Mouse (Mus musculus) neural tube, embryonic 12.5 days (tissue): ENCODE data around the gene Ap2m1. TPM values are rescaled to one million over a fixed set of nuclear protein-coding genes. Genes with fewer than 3 reads are reported as not detected.
A peak's percentile ranks its signal among the peaks of the same experiment; 100 is the strongest.

Experiments
- ATAC-seq: fragments of 200-750 bp; cut with Nextera tagmentation; 2 replicates; pipeline ENCODE4 v1.8.0; 2017; ENCODE audit warnings: low read depth, mild to moderate bottlenecking, moderate TSS enrichment, moderate library complexity; ENCODE audit not compliant: low FRiP score
- H3K27ac ChIP-seq: fragments of 300-500 bp; sonication (generic); 2 replicates; pipeline ENCODE4 v1.5.1; 2016
- H3K27me3 ChIP-seq: fragments of 300-500 bp; sonication (generic); replicated peaks from 2 replicates; pipeline ENCODE4 v1.6.1; 2016; ENCODE audit warnings: mild to moderate bottlenecking
- H3K36me3 ChIP-seq: fragments of 300-500 bp; sonication (generic); 2 replicates; pipeline ENCODE4 v1.6.1; 2016; ENCODE audit warnings: mild to moderate bottlenecking
- H3K4me1 ChIP-seq: fragments of 300-500 bp; sonication (generic); 2 replicates; pipeline ENCODE4 v1.6.1; 2016
- H3K4me2 ChIP-seq: fragments of 300-500 bp; sonication (generic); replicated peaks from 2 replicates; pipeline ENCODE4 v1.6.1; 2016; ENCODE audit warnings: mild to moderate bottlenecking
- H3K4me3 ChIP-seq: fragments of 300-500 bp; sonication (generic); 2 replicates; pipeline ENCODE4 v1.5.1; 2016
- H3K9ac ChIP-seq: fragments of 300-500 bp; sonication (generic); 2 replicates; pipeline ENCODE4 v1.6.1; 2016; ENCODE audit warnings: mild to moderate bottlenecking
- H3K9me3 ChIP-seq: fragments of 300-500 bp; sonication (generic); 2 replicates; pipeline ENCODE4 v1.6.1; 2016; ENCODE audit warnings: mild to moderate bottlenecking
- WGBS: fragments of 180-500 bp; shearing (Covaris S2); methylation state at CpG from one replicate; pipeline ENCODE4 v1.1.7; 2016; 5-methylcytosine and 5-hydroxymethylcytosine counted together
- polyA plus RNA-seq: library from polyadenylated mRNA; unstranded; fragments of >200 nt; fragmentation: Nextera tagmentation; extraction: Ambion mirVana; gene quantifications from 2 replicates; pipeline ENCODE4 v1.2.1, GENCODE M21; 2016

Gene Ap2m1
- polyA plus RNA-seq, 1 experiment from 2014 or later, result 966 TPM

GRCm38 (mm10) chr16:20557381-20557780 lies 22.1 kb downstream of the Ap2m1 start:
- Histone ChIP-seq H3K27me3 (no peaks in the 10 kb centered on the region), H3K9ac (no peak overlapping the region), H3K9me3 (no peaks in the 10 kb centered on the region), H3K36me3 (peaks cover 79% of the 10 kb centered on the region), H3K4me3 (no peak overlapping the region), H3K4me1 (no peaks in the 10 kb centered on the region), H3K4me2 (no peak overlapping the region), H3K27ac (no peak overlapping the region)
- ATAC-seq, result no peak
- 72% methylated on average over 7 of the region's 7 CpGs for WGBS

GRCm38 (mm10) chr16:20565075-20565474 lies 29.8 kb downstream of the Ap2m1 start:
- no peak overlapping the region for H3K27ac ChIP-seq
- H3K27me3 ChIP-seq, result no peaks in the 10 kb centered on the region
- H3K4me3 ChIP-seq, result no peak overlapping the region
- no peaks in the 10 kb centered on the region for H3K4me1 ChIP-seq
- ATAC-seq, result no peak
- H3K36me3 ChIP-seq, result peaks cover 31% of the 10 kb centered on the region
- no peak overlapping the region for H3K4me2 ChIP-seq
- H3K9me3 ChIP-seq, result no peaks in the 10 kb centered on the region
- H3K9ac ChIP-seq, result no peak overlapping the region
- 68% methylated on average over 1 of the region's 1 CpGs for WGBS

GRCm38 (mm10) chr16:20589366-20589938 lies 54.2 kb downstream of the Ap2m1 start, which contains the start of gene Vwa5b2:
Gene Vwa5b2 (plus strand): TSS chr16:20589471.
- peak; percentile 74 for ATAC-seq
- H3K27ac ChIP-seq, result no peak within 1 kb of the TSS
- under 1% methylated on average over 24 of the region's 24 CpGs for WGBS
- H3K4me3 ChIP-seq, result peak within 1 kb of the TSS; percentile 49
- no peaks in the 10 kb centered on the region for H3K36me3 ChIP-seq
- H3K4me2 ChIP-seq, result peak within 1 kb of the TSS; percentile 92
- peaks cover 21% of the 10 kb centered on the region for H3K4me1 ChIP-seq
- H3K9me3 ChIP-seq, result no peaks in the 10 kb centered on the region
- H3K9ac ChIP-seq, result peak within 1 kb of the TSS; percentile 59
- H3K27me3 ChIP-seq, result peaks cover 58% of the 10 kb centered on the region

GRCm38 (mm10) chr16:20589939-20590679 lies 54.8 kb downstream of the Ap2m1 start:
- Histone ChIP-seq H3K9me3 (no peaks in the 10 kb centered on the region), H3K4me3 (peak overlapping the region; percentile 49), H3K4me2 (peak overlapping the region; percentile 92), H3K27ac (no peak overlapping the region), H3K9ac (peak overlapping the region; percentile 59), H3K36me3 (no peaks in the 10 kb centered on the region), H3K4me1 (peaks cover 21% of the 10 kb centered on the region), H3K27me3 (peaks cover 61% of the 10 kb centered on the region)
- peak; percentile 89 for ATAC-seq
- under 1% methylated on average over 38 of the region's 39 CpGs for WGBS

GRCm38 (mm10) chr16:20590680-20591038 lies 55.4 kb downstream of the Ap2m1 start:
- Histone ChIP-seq H3K27me3 (peaks cover 63% of the 10 kb centered on the region), H3K27ac (no peak overlapping the region), H3K4me2 (peak overlapping the region; percentile 92), H3K9me3 (no peaks in the 10 kb centered on the region), H3K4me3 (peak overlapping the region; percentile 49), H3K9ac (0 out of 2 replicates have a peak overlapping the region, but pooled peaks have one; percentile 59), H3K36me3 (no peaks in the 10 kb centered on the region), H3K4me1 (peaks cover 21% of the 10 kb centered on the region)
- WGBS, result 2% methylated on average over 17 of the region's 17 CpGs
- ATAC-seq, result no peak; the same call in 1 of the 2 replicates

GRCm38 (mm10) chr16:20591076-20591705 lies 55.9 kb downstream of the Ap2m1 start:
- peak; percentile 19; the same call in 1 of the 2 replicates for ATAC-seq
- WGBS, result 4% methylated on average over 48 of the region's 48 CpGs
- Histone ChIP-seq H3K4me2 (peak overlapping the region; percentile 92), H3K27ac (no peak overlapping the region), H3K27me3 (peaks cover 63% of the 10 kb centered on the region), H3K4me3 (peak overlapping the region; percentile 49), H3K36me3 (no peaks in the 10 kb centered on the region), H3K9ac (peak overlapping the region; percentile 59; the same call in 1 of the 2 replicates), H3K4me1 (peaks cover 21% of the 10 kb centered on the region), H3K9me3 (no peaks in the 10 kb centered on the region)

Other genes with a start within 250 kb of the Ap2m1 start
- gene Parl, start 233.1 kb upstream of the Ap2m1 start, polyA plus RNA-seq, result 91.7 and 98.8 TPM in 2 replicates
- gene Cyp2ab1, start 210.1 kb upstream of the Ap2m1 start, polyA plus RNA-seq, result not detected in 2 replicates
- gene Abcc5, start 109.1 kb upstream of the Ap2m1 start, polyA plus RNA-seq, result 121 and 131 TPM in 2 replicates
- gene Eif2b5, start 36.7 kb upstream of the Ap2m1 start, polyA plus RNA-seq, result 121 and 125 TPM in 2 replicates
- 48.2 and 54.9 TPM in 2 replicates for gene Dvl3, start 18.5 kb upstream of the Ap2m1 start, polyA plus RNA-seq
- 70.9 and 81.2 TPM in 2 replicates for gene Abcf3, start 13.1 kb downstream of the Ap2m1 start, polyA plus RNA-seq
- 12.7 and 14.0 TPM in 2 replicates for gene Vwa5b2, start 54.0 kb downstream of the Ap2m1 start, polyA plus RNA-seq
- 18.7 and 21.2 TPM in 2 replicates for gene Eef1akmt4, start 76.1 kb downstream of the Ap2m1 start, polyA plus RNA-seq
- not detected in 2 replicates for gene Gm49333, start 76.1 kb downstream of the Ap2m1 start, polyA plus RNA-seq
- 43.3 and 44.5 TPM in 2 replicates for gene Alg3, start 76.3 kb downstream of the Ap2m1 start, polyA plus RNA-seq
- gene Camk2n2, start 85.8 kb downstream of the Ap2m1 start, polyA plus RNA-seq, result 11.9 and 12.3 TPM in 2 replicates
- 6.9 and 8.0 TPM in 2 replicates for gene Ece2, start 94.3 kb downstream of the Ap2m1 start, polyA plus RNA-seq
- 412 and 424 TPM in 2 replicates for gene Psmd2, start 116.2 kb downstream of the Ap2m1 start, polyA plus RNA-seq
- 183 and 190 TPM in 2 replicates for gene Eif4g1, start 132.8 kb downstream of the Ap2m1 start, polyA plus RNA-seq
- gene Fam131a, start 157.8 kb downstream of the Ap2m1 start, polyA plus RNA-seq, result 20.8 and 24.3 TPM in 2 replicates
- gene Polr2h, start 182.2 kb downstream of the Ap2m1 start, polyA plus RNA-seq, result 85.4 and 85.5 TPM in 2 replicates
- 40.8 and 43.3 TPM in 2 replicates for gene Clcn2, start 182.3 kb downstream of the Ap2m1 start, polyA plus RNA-seq
- 7.0 and 8.0 TPM in 2 replicates for gene Chrd, start 197.6 kb downstream of the Ap2m1 start, polyA plus RNA-seq
- gene Thpo, start 199.0 kb downstream of the Ap2m1 start, polyA plus RNA-seq, result 1.2 and 1.3 TPM in 2 replicates